Mouse (Mus musculus): ENCODE measurements around the gene Eif2s2. TPM values are rescaled to one million over a fixed set of nuclear protein-coding genes. Genes with fewer than 3 reads are reported as not detected.

Gene Eif2s2
- polyA plus RNA-seq (2017; shearing (Covaris generic)) = 56.4 TPM

DNA sequence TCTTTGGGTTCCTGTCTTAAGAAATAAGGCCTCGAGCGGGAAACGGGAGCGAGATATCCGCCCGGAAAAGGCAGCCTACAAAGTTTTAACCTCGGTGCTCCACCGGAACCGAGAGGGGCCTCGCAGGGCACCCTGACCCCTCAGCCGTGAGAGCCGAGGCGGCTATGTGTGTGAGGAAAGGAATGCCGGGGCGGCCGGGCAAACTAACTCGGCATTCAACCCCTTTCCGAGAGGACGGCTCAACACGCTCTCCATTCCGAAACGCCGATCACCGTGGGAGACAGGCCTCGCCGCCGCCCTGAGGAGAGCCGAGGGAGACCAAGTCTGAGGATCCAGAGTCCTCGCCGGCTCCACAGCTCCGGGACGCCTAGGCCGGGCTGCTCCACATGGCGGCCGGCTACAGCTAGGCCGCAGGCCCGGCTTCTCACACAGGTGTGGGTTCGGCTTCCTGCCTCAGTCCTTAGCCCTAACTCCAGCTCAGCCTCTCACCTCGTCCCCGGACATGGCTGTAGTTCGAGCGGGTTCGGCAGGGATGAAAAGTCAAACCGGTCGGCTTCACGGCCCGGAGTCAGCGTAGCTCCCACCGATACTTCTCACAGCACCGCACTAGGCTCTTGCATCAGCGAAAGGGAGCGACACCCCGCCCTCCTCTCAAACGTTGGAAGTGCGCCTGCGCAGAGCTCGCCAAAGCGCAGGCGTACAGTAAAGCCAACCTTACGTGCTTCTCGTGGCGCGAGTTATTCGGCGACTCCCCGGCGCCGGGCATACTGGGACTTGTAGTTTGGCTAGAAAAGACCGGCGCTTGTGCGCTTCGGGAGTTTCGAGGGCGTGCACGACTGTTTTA, at the start of gene Eif2s2:
Gene Eif2s2, minus strand, starts transcription at position 735 of the 844 bp plus-strand sequence.

Other genes with a start within 250 kb of the Eif2s2 start
- 5.5 TPM for gene Chmp4b, start 241.2 kb downstream of the Eif2s2 start, polyA plus RNA-seq (2017; shearing (Covaris generic))
- gene Gm14214, start 122.9 kb downstream of the Eif2s2 start, polyA plus RNA-seq (2017; shearing (Covaris generic)) = not detected
- gene Raly, start 101.8 kb downstream of the Eif2s2 start, polyA plus RNA-seq (2017; shearing (Covaris generic)) = 22.2 TPM
- not detected for gene a, start 101.5 kb downstream of the Eif2s2 start, polyA plus RNA-seq (2017; shearing (Covaris generic))
- gene Gm14226, start 125.3 kb upstream of the Eif2s2 start, polyA plus RNA-seq (2017; shearing (Covaris generic)) = not detected
- gene Ahcy, start 181.6 kb upstream of the Eif2s2 start, polyA plus RNA-seq (2017; shearing (Covaris generic)) = 35.6 TPM
- gene Itch, start 240.6 kb upstream of the Eif2s2 start, polyA plus RNA-seq (2017; shearing (Covaris generic)) = 112 TPM